Mouse (Mus musculus): ENCODE data around the gene 4930432K21Rik. TPM values are rescaled to one million over a fixed set of nuclear protein-coding genes. Genes with fewer than 3 reads are reported as not detected.

Gene 4930432K21Rik
- polyA plus RNA-seq, 2 experiments: 0.19 TPM; not detected in 1

- H3K4me2 ChIP-seq (ENCODE audit: low read depth): no peak overlapping the region
- WGBS (ENCODE audit: insufficient replicate concordance): 68% methylated on average over 6 of the region's 6 CpGs
- no peak overlapping the region for H3K9ac ChIP-seq (replicated peaks)
- H3K4me1 ChIP-seq (replicated peaks; ENCODE audit: control insufficient read depth in 2 of 2, insufficient read depth in 2 of 2, low read length in 1 of 2): no peaks in the 10 kb centered on the region
- H3K27ac ChIP-seq: no peak overlapping the region
- no peaks in the 10 kb centered on the region for H3K27me3 ChIP-seq (ENCODE audit: control insufficient read depth, insufficient read depth, low read length)
- DNase-seq (ENCODE audit: low read depth in 3 of 3, low spot score in 3 of 3): no peak
- H3K36me3 ChIP-seq (replicated peaks; ENCODE audit: control insufficient read depth, insufficient read depth, low read depth): no peaks in the 10 kb centered on the region
- no peak overlapping the region for H3K4me3 ChIP-seq (ENCODE audit: insufficient read depth in 1 of 2, low read depth in 2 of 2, low read length in 2 of 2)
- TF ChIP-seq CTCF (IDR thresholded peaks at IDR 0.05; ENCODE audit: low read depth): no peak
- TF ChIP-seq EP300 (IDR thresholded peaks at IDR 0.05; ENCODE audit: low read depth): no peak
- no peaks in the 10 kb centered on the region for H3K9me3 ChIP-seq (ENCODE audit: control insufficient read depth, low read length)
- no peak for ATAC-seq (ENCODE audit: insufficient read depth)
Observed at GRCm38 (mm10) chr8:84115646-84116045, 32.2 kb upstream of the 4930432K21Rik start.

- no peak for TF ChIP-seq CTCF (IDR thresholded peaks at IDR 0.05; ENCODE audit: low read depth)
- no peak for TF ChIP-seq EP300 (IDR thresholded peaks at IDR 0.05; ENCODE audit: low read depth)
- Histone ChIP-seq H3K4me3 (ENCODE audit: insufficient read depth in 1 of 2, low read depth in 2 of 2, low read length in 2 of 2) (no peak overlapping the region), H3K9me3 (ENCODE audit: control insufficient read depth, low read length) (no peaks in the 10 kb centered on the region), H3K4me1 (replicated peaks; ENCODE audit: control insufficient read depth in 2 of 2, insufficient read depth in 2 of 2, low read length in 1 of 2) (no peaks in the 10 kb centered on the region), H3K36me3 (replicated peaks; ENCODE audit: control insufficient read depth, insufficient read depth, low read depth) (no peaks in the 10 kb centered on the region), H3K27ac (no peak overlapping the region), H3K27me3 (ENCODE audit: control insufficient read depth, insufficient read depth, low read length) (no peaks in the 10 kb centered on the region), H3K9ac (replicated peaks) (no peak overlapping the region), H3K4me2 (ENCODE audit: low read depth) (no peak overlapping the region)
- WGBS (ENCODE audit: insufficient replicate concordance): 64% methylated on average over 3 of the region's 3 CpGs
- ATAC-seq (ENCODE audit: insufficient read depth): no peak
- no peak for DNase-seq (ENCODE audit: low read depth in 3 of 3, low spot score in 3 of 3)
Observed at GRCm38 (mm10) chr8:84122151-84122550, 25.7 kb upstream of the 4930432K21Rik start.

- H3K27me3 ChIP-seq (ENCODE audit: control insufficient read depth, insufficient read depth, low read length): no peaks in the 10 kb centered on the region
- TF ChIP-seq CTCF (IDR thresholded peaks at IDR 0.05; ENCODE audit: low read depth) (no peak), EP300 (IDR thresholded peaks at IDR 0.05; ENCODE audit: low read depth) (no peak)
- H3K9ac ChIP-seq (replicated peaks): no peak within 1 kb of the TSS
- 54% methylated on average over 9 of the region's 9 CpGs for WGBS (ENCODE audit: insufficient replicate concordance)
- ATAC-seq (ENCODE audit: insufficient read depth) (no peak), DNase-seq (ENCODE audit: low read depth in 3 of 3, low spot score in 3 of 3) (no peak)
- H3K4me3 ChIP-seq (ENCODE audit: insufficient read depth in 1 of 2, low read depth in 2 of 2, low read length in 2 of 2): no peak within 1 kb of the TSS
- H3K9me3 ChIP-seq (ENCODE audit: control insufficient read depth, low read length): no peaks in the 10 kb centered on the region
- H3K4me1 ChIP-seq (replicated peaks; ENCODE audit: control insufficient read depth in 2 of 2, insufficient read depth in 2 of 2, low read length in 1 of 2): no peaks in the 10 kb centered on the region
- no peak within 1 kb of the TSS for H3K4me2 ChIP-seq (ENCODE audit: low read depth)
- H3K27ac ChIP-seq: no peak within 1 kb of the TSS
- H3K36me3 ChIP-seq (replicated peaks; ENCODE audit: control insufficient read depth, insufficient read depth, low read depth): no peaks in the 10 kb centered on the region
Observed at GRCm38 (mm10) chr8:84125656-84126055, 22.2 kb upstream of the 4930432K21Rik start, which contains the start of gene Podnl1. TSS of gene Podnl1 (plus strand) at chr8:84125989.

- no peak for ATAC-seq (ENCODE audit: insufficient read depth)
- Histone ChIP-seq H3K4me3 (ENCODE audit: insufficient read depth in 1 of 2, low read depth in 2 of 2, low read length in 2 of 2) (no peak overlapping the region), H3K27me3 (ENCODE audit: control insufficient read depth, insufficient read depth, low read length) (no peaks in the 10 kb centered on the region), H3K4me2 (ENCODE audit: low read depth) (no peak overlapping the region), H3K27ac (no peak overlapping the region), H3K36me3 (replicated peaks; ENCODE audit: control insufficient read depth, insufficient read depth, low read depth) (no peaks in the 10 kb centered on the region), H3K4me1 (replicated peaks; ENCODE audit: control insufficient read depth in 2 of 2, insufficient read depth in 2 of 2, low read length in 1 of 2) (no peaks in the 10 kb centered on the region), H3K9ac (replicated peaks) (no peak overlapping the region), H3K9me3 (ENCODE audit: control insufficient read depth, low read length) (no peaks in the 10 kb centered on the region)
- TF ChIP-seq CTCF (IDR thresholded peaks at IDR 0.05; ENCODE audit: low read depth) (no peak), EP300 (IDR thresholded peaks at IDR 0.05; ENCODE audit: low read depth) (no peak)
- 42% methylated on average over 2 of the region's 2 CpGs for WGBS (ENCODE audit: insufficient replicate concordance)
- DNase-seq (ENCODE audit: low read depth in 3 of 3, low spot score in 3 of 3): no peak
Observed at GRCm38 (mm10) chr8:84126742-84127141, 21.1 kb upstream of the 4930432K21Rik start.

GRCm38 (mm10) chr8:84127202-84127901 lies 20.5 kb upstream of the 4930432K21Rik start:
- DNase-seq (ENCODE audit: low read depth in 3 of 3, low spot score in 3 of 3) (no peak), ATAC-seq (ENCODE audit: insufficient read depth) (no peak)
- 36% methylated on average over 17 of the region's 17 CpGs for WGBS (ENCODE audit: insufficient replicate concordance)
- TF ChIP-seq CTCF (IDR thresholded peaks at IDR 0.05; ENCODE audit: low read depth) (no peak), EP300 (IDR thresholded peaks at IDR 0.05; ENCODE audit: low read depth) (no peak)
- Histone ChIP-seq H3K9me3 (ENCODE audit: control insufficient read depth, low read length) (no peaks in the 10 kb centered on the region), H3K36me3 (replicated peaks; ENCODE audit: control insufficient read depth, insufficient read depth, low read depth) (no peaks in the 10 kb centered on the region), H3K27me3 (ENCODE audit: control insufficient read depth, insufficient read depth, low read length) (no peaks in the 10 kb centered on the region), H3K9ac (replicated peaks) (no peak overlapping the region), H3K27ac (no peak overlapping the region), H3K4me1 (replicated peaks; ENCODE audit: control insufficient read depth in 2 of 2, insufficient read depth in 2 of 2, low read length in 1 of 2) (no peaks in the 10 kb centered on the region), H3K4me2 (ENCODE audit: low read depth) (no peak overlapping the region), H3K4me3 (ENCODE audit: insufficient read depth in 1 of 2, low read depth in 2 of 2, low read length in 2 of 2) (no peak overlapping the region)
